Mouse (Mus musculus) neural tube, embryonic 14.5 days (tissue): ENCODE results near the gene Rpgrip1. TPM values are rescaled to one million over a fixed set of nuclear protein-coding genes. Genes with fewer than 3 reads are reported as not detected.

Source experiments
- ATAC-seq: fragments of 200-750 bp; cut with Nextera tagmentation; 2 replicates; pipeline ENCODE4 v1.8.0; 2017; ENCODE audit warnings: low read depth, mild to moderate bottlenecking, moderate TSS enrichment, moderate library complexity
- H3K27ac ChIP-seq: fragments of 300-500 bp; sonication (generic); 2 replicates; pipeline ENCODE4 v1.5.1; 2014; ENCODE audit warnings: low read depth, mild to moderate bottlenecking, control low read depth, low read length, moderate library complexity, mixed read lengths
- H3K27me3 ChIP-seq: fragments of 300-500 bp; sonication (generic); 2 replicates; pipeline ENCODE4 v1.6.1; 2014; ENCODE audit warnings: low read length; ENCODE audit not compliant: control insufficient read depth, insufficient read depth
- H3K36me3 ChIP-seq: fragments of 300-500 bp; sonication (generic); 2 replicates; pipeline ENCODE4 v1.6.1; 2014; ENCODE audit warnings: low read length, mixed read lengths; ENCODE audit not compliant: control insufficient read depth, insufficient read depth
- H3K4me1 ChIP-seq: fragments of 300-500 bp; sonication (generic); 2 replicates; pipeline ENCODE4 v1.6.1; 2014; ENCODE audit warnings: low read length; ENCODE audit not compliant: control insufficient read depth, insufficient read depth
- H3K4me2 ChIP-seq: fragments of 300-500 bp; sonication (generic); 2 replicates; pipeline ENCODE4 v1.6.1; 2014; ENCODE audit warnings: mild to moderate bottlenecking, low read depth, low read length, control low read depth
- H3K4me3 ChIP-seq: fragments of 300-500 bp; sonication (generic); 2 replicates; pipeline ENCODE4 v1.5.1; 2014; ENCODE audit warnings: low read depth, low read length, control low read depth, mixed read lengths
- H3K9ac ChIP-seq: fragments of 300-500 bp; sonication (generic); replicated peaks from 2 replicates; pipeline ENCODE4 v1.6.1; 2014; ENCODE audit warnings: low read depth, mild to moderate bottlenecking, control low read depth, low read length, mixed read lengths
- H3K9me3 ChIP-seq: fragments of 300-500 bp; sonication (generic); 2 replicates; pipeline ENCODE4 v1.6.1; 2016; ENCODE audit warnings: low read length; ENCODE audit not compliant: control insufficient read depth
- WGBS: fragments of 180-500 bp; shearing (Covaris S2); extraction: QIAGEN DNeasy Blood & Tissue Kit; methylation state at CpG from one replicate; pipeline ENCODE4 v1.1.7; 2014; 5-methylcytosine and 5-hydroxymethylcytosine counted together
- polyA plus RNA-seq: library from polyadenylated mRNA; unstranded; fragments of >200 nt; fragmentation: Nextera tagmentation; extraction: Ambion mirVana; gene quantifications from 2 replicates; pipeline ENCODE4 v1.2.1, GENCODE M21; 2014

Rpgrip1 gene
- polyA plus RNA-seq, 1 experiment from 2014 or later: 42.0 TPM

GRCm38 (mm10) chr14:52099563-52099962 is 10.9 kb upstream of the Rpgrip1 start:
- no peak overlapping the region for H3K27ac ChIP-seq
- H3K27me3 ChIP-seq: no peaks in the 10 kb centered on the region
- peaks cover 10% of the 10 kb centered on the region; the same call in 1 of the 2 replicates for H3K36me3 ChIP-seq
- ATAC-seq: no peak
- H3K9me3 ChIP-seq: no peaks in the 10 kb centered on the region
- no peak overlapping the region for H3K4me3 ChIP-seq
- WGBS: 91% methylated on average over 2 of the region's 2 CpGs
- H3K9ac ChIP-seq: no peak overlapping the region
- peaks cover 24% of the 10 kb centered on the region for H3K4me1 ChIP-seq
- peak overlapping the region; percentile 6; the same call in 1 of the 2 replicates for H3K4me2 ChIP-seq

- H3K4me3 ChIP-seq: no peak overlapping the region
- no peak overlapping the region for H3K9ac ChIP-seq
- H3K4me2 ChIP-seq: peak overlapping the region; percentile 54
- H3K27ac ChIP-seq: no peak overlapping the region
- peaks cover 10% of the 10 kb centered on the region; the same call in 1 of the 2 replicates for H3K36me3 ChIP-seq
- ATAC-seq: no peak
- H3K27me3 ChIP-seq: no peaks in the 10 kb centered on the region
- WGBS: 83% methylated on average over 5 of the region's 5 CpGs
- H3K9me3 ChIP-seq: no peaks in the 10 kb centered on the region
- peaks cover 24% of the 10 kb centered on the region for H3K4me1 ChIP-seq
Measured at GRCm38 (mm10) chr14:52100170-52100960, 10.1 kb upstream of the Rpgrip1 start.

GRCm38 (mm10) chr14:52101285-52102157 is 9.0 kb upstream of the Rpgrip1 start:
- no peaks in the 10 kb centered on the region for H3K9me3 ChIP-seq
- peaks cover 7% of the 10 kb centered on the region; the same call in 1 of the 2 replicates for H3K36me3 ChIP-seq
- no peak overlapping the region; the same call in 1 of the 2 replicates for H3K4me3 ChIP-seq
- H3K27me3 ChIP-seq: no peaks in the 10 kb centered on the region
- H3K4me2 ChIP-seq: peak overlapping the region; percentile 54; the same call in 1 of the 2 replicates
- no peak overlapping the region for H3K9ac ChIP-seq
- no peak for ATAC-seq
- no peak overlapping the region for H3K27ac ChIP-seq
- peaks cover 24% of the 10 kb centered on the region for H3K4me1 ChIP-seq
- WGBS: 77% methylated on average over 1 of the region's 1 CpGs

GRCm38 (mm10) chr14:52103474-52103855 is 7.0 kb upstream of the Rpgrip1 start:
- Histone ChIP-seq H3K9ac (peak overlapping the region; percentile 98), H3K4me3 (peak overlapping the region; percentile 80), H3K36me3 (no peaks in the 10 kb centered on the region), H3K9me3 (no peaks in the 10 kb centered on the region), H3K4me2 (peak overlapping the region; percentile 54), H3K4me1 (peaks cover 24% of the 10 kb centered on the region), H3K27me3 (no peaks in the 10 kb centered on the region), H3K27ac (peak overlapping the region; percentile 95)
- peak; percentile 33 for ATAC-seq
- WGBS: under 1% methylated on average over 30 of the region's 30 CpGs

- Histone ChIP-seq H3K36me3 (no peaks in the 10 kb centered on the region), H3K9me3 (no peaks in the 10 kb centered on the region), H3K9ac (peak within 1 kb of the TSS; percentile 98), H3K4me3 (peak within 1 kb of the TSS; percentile 80), H3K4me2 (peak within 1 kb of the TSS; percentile 60), H3K27me3 (no peaks in the 10 kb centered on the region), H3K27ac (peak within 1 kb of the TSS; percentile 95), H3K4me1 (peaks cover 24% of the 10 kb centered on the region)
- under 1% methylated on average over 49 of the region's 50 CpGs for WGBS
- ATAC-seq: peak; percentile 98
Measured at GRCm38 (mm10) chr14:52103856-52104676, 6.4 kb upstream of the Rpgrip1 start, which contains the start of gene Hnrnpc. Gene Hnrnpc, minus strand, starts transcription at chr14:52104028.

GRCm38 (mm10) chr14:52104677-52105285 is 5.7 kb upstream of the Rpgrip1 start:
- Histone ChIP-seq H3K36me3 (no peaks in the 10 kb centered on the region), H3K27ac (peak overlapping the region; percentile 91), H3K4me3 (peak overlapping the region; percentile 32), H3K27me3 (no peaks in the 10 kb centered on the region), H3K4me1 (peaks cover 22% of the 10 kb centered on the region), H3K9ac (peak overlapping the region; percentile 48), H3K9me3 (no peaks in the 10 kb centered on the region), H3K4me2 (peak overlapping the region; percentile 60)
- 37% methylated on average over 7 of the region's 7 CpGs for WGBS
- no peak for ATAC-seq

- ATAC-seq: no peak
- H3K4me1 ChIP-seq: peaks cover 18% of the 10 kb centered on the region
- no peak overlapping the region for H3K4me2 ChIP-seq
- H3K4me3 ChIP-seq: no peak overlapping the region
- H3K9me3 ChIP-seq: no peaks in the 10 kb centered on the region
- H3K27ac ChIP-seq: no peak overlapping the region
- no peaks in the 10 kb centered on the region for H3K36me3 ChIP-seq
- H3K9ac ChIP-seq: no peak overlapping the region
- H3K27me3 ChIP-seq: no peaks in the 10 kb centered on the region
- 73% methylated on average over 2 of the region's 2 CpGs for WGBS
Measured at GRCm38 (mm10) chr14:52105308-52105707, 5.2 kb upstream of the Rpgrip1 start.

GRCm38 (mm10) chr14:52106741-52107140 is 3.8 kb upstream of the Rpgrip1 start:
- no peak overlapping the region for H3K4me2 ChIP-seq
- no peak overlapping the region for H3K27ac ChIP-seq
- H3K27me3 ChIP-seq: no peaks in the 10 kb centered on the region
- no peaks in the 10 kb centered on the region for H3K9me3 ChIP-seq
- no peak overlapping the region for H3K4me3 ChIP-seq
- no peaks in the 10 kb centered on the region for H3K36me3 ChIP-seq
- ATAC-seq: no peak
- H3K9ac ChIP-seq: no peak overlapping the region
- peaks cover 5% of the 10 kb centered on the region for H3K4me1 ChIP-seq
- WGBS: 24% methylated on average over 10 of the region's 10 CpGs
